Mouse (Mus musculus) midbrain, embryonic 16.5 days (tissue): Measurements from ENCODE around the gene Il34. TPM values are rescaled to one million over a fixed set of nuclear protein-coding genes. Genes with fewer than 3 reads are reported as not detected.
"Not testable (repeated sequence)": the region's sequence is repeated elsewhere in the genome, so short reads cannot be mapped to it uniquely, and the experiment has no call there.

Experiments used
- ATAC-seq: fragments of 200-750 bp; cut with Nextera tagmentation; 2 replicates; pipeline ENCODE4 v1.8.0; 2017; ENCODE audit warnings: moderate TSS enrichment
- H3K27ac ChIP-seq: fragments of 300-500 bp; sonication (generic); 2 replicates; pipeline ENCODE4 v1.5.1; 2014; ENCODE audit warnings: mild to moderate bottlenecking, low read length, mixed read lengths
- H3K27me3 ChIP-seq: fragments of 300-500 bp; sonication (generic); 2 replicates; pipeline ENCODE4 v1.6.1; 2014; ENCODE audit warnings: low read depth, low read length, mixed read lengths; ENCODE audit not compliant: control insufficient read depth, insufficient read depth
- H3K36me3 ChIP-seq: fragments of 300-500 bp; sonication (generic); 2 replicates; pipeline ENCODE4 v1.6.1; 2014; ENCODE audit warnings: mild to moderate bottlenecking, low read length, moderate library complexity, mixed read lengths; ENCODE audit not compliant: control insufficient read depth, insufficient read depth
- H3K4me1 ChIP-seq: fragments of 300-500 bp; sonication (generic); 2 replicates; pipeline ENCODE4 v1.6.1; 2014; ENCODE audit warnings: mild to moderate bottlenecking, low read length, mixed read lengths; ENCODE audit not compliant: control insufficient read depth, insufficient read depth
- H3K4me2 ChIP-seq: fragments of 300-500 bp; sonication (generic); 2 replicates; pipeline ENCODE4 v1.6.1; 2014; ENCODE audit warnings: mild to moderate bottlenecking, low read length, mixed read lengths
- H3K4me3 ChIP-seq: fragments of 300-500 bp; sonication (generic); 2 replicates; pipeline ENCODE4 v1.5.1; 2014; ENCODE audit warnings: low read depth, mild to moderate bottlenecking, low read length, moderate library complexity, mixed read lengths
- H3K9ac ChIP-seq: fragments of 300-500 bp; sonication (generic); 2 replicates; pipeline ENCODE4 v1.6.1; 2014; ENCODE audit warnings: low read depth, low read length, mixed read lengths
- H3K9me3 ChIP-seq: fragments of 300-500 bp; sonication (generic); replicated peaks from 2 replicates; pipeline ENCODE4 v1.6.1; 2014; ENCODE audit warnings: mild to moderate bottlenecking, low read length, mixed read lengths; ENCODE audit not compliant: control insufficient read depth, poor library complexity, severe bottlenecking
- WGBS: fragments of 180-500 bp; shearing (Covaris S2); extraction: QIAGEN DNeasy Blood & Tissue Kit; methylation state at CpG from one replicate; pipeline ENCODE4 v1.1.7; 2014; 5-methylcytosine and 5-hydroxymethylcytosine counted together
- polyA plus RNA-seq: library from polyadenylated mRNA; unstranded; fragments of >200 nt; fragmentation: Nextera tagmentation; extraction: Ambion mirVana; gene quantifications from 2 replicates; pipeline ENCODE4 v1.2.1, GENCODE M21; 2015

The Il34 gene
- polyA plus RNA-seq, 1 experiment from 2014 or later, result 7.7 TPM

- ATAC-seq, result no peak
- H3K9ac ChIP-seq, result no peak overlapping the region
- no peaks in the 10 kb centered on the region for H3K36me3 ChIP-seq
Observed at GRCm38 (mm10) chr8:110790270-110790669, 15.5 kb downstream of the Il34 start.

GRCm38 (mm10) chr8:110789571-110789970 lies 16.2 kb downstream of the Il34 start:
- Histone ChIP-seq H3K36me3 (no peaks in the 10 kb centered on the region), H3K27ac (no peak overlapping the region), H3K4me3 (no peak overlapping the region), H3K9ac (no peak overlapping the region), H3K4me1 (no peaks in the 10 kb centered on the region), H3K27me3 (no peaks in the 10 kb centered on the region), H3K9me3 (no peaks in the 10 kb centered on the region), H3K4me2 (no peak overlapping the region)
- no peak for ATAC-seq
- WGBS, result 65% methylated on average over 12 of the region's 12 CpGs

More at GRCm38 (mm10) chr8:110790270-110790669, 15.5 kb downstream of the Il34 start:
- no peak overlapping the region for H3K4me2 ChIP-seq
- no peaks in the 10 kb centered on the region for H3K4me1 ChIP-seq
- WGBS, result 76% methylated on average over 6 of the region's 6 CpGs
- no peak overlapping the region for H3K27ac ChIP-seq
- no peaks in the 10 kb centered on the region for H3K9me3 ChIP-seq
- H3K27me3 ChIP-seq, result no peaks in the 10 kb centered on the region
- no peak overlapping the region for H3K4me3 ChIP-seq

GRCm38 (mm10) chr8:110788981-110789380 lies 16.7 kb downstream of the Il34 start:
- no peak overlapping the region for H3K4me2 ChIP-seq
- H3K4me1 ChIP-seq, result no peaks in the 10 kb centered on the region
- H3K9me3 ChIP-seq, result no peaks in the 10 kb centered on the region
- WGBS, result 68% methylated on average over 12 of the region's 12 CpGs
- no peaks in the 10 kb centered on the region for H3K27me3 ChIP-seq
- H3K4me3 ChIP-seq, result no peak overlapping the region
- H3K36me3 ChIP-seq, result no peaks in the 10 kb centered on the region
- no peak for ATAC-seq
- no peak overlapping the region for H3K9ac ChIP-seq
- H3K27ac ChIP-seq, result no peak overlapping the region

DNA sequence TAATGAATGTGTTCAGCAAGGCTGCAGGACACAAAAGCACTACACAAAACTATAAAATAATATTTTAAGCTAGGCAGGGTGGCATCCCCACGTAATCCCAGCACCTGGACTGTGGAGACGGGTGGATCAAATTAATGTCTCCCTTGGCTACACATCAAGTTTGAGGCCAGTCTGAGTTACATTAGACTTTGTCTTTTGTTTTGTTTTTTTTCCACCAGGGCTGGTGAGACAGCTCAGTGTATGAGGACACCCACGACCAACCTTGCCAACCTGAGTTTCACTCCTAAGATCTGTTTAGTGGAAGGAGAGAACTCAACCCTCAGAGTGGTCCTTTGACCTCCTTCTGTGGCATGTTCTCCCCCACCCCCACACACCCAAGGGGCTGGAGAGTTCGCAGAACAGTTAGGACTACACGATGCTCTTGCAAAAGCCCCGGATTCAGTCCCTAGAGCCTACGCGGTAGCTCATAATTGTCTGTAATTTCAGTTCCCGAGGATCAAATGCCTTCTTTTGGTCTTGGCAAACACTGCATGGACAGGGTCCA lies 18.2 kb downstream of the Il34 start:
- Histone ChIP-seq H3K36me3 (no peaks in the 10 kb centered on the region), H3K4me1 (no peaks in the 10 kb centered on the region), H3K9me3 (no peaks in the 10 kb centered on the region), H3K9ac (no peak overlapping the region), H3K27me3 (no peaks in the 10 kb centered on the region), H3K27ac (no peak overlapping the region), H3K4me3 (no peak overlapping the region), H3K4me2 (no peak overlapping the region)
- no peak for ATAC-seq
- 90% methylated on average over 9 of the region's 9 CpGs for WGBS

DNA sequence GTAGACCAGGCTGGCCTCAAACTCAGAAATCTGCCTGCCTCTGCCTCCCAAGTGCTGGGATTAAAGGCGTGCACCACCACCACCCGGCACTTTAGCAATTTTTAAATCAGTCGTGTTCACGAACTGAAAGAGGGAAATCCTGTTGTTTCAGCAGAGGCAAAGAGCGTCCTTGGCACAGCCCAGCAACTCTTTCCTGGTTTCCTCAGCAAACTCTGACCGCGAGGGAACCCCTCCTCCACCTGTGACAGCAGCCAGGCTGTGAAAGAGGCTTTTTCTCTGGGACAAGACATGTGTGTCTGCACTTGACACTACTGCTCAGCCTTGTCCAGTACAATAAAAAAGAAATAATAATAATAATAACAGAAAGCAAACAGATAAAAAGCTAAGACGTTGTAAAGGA lies 18.8 kb downstream of the Il34 start:
- Histone ChIP-seq H3K4me1 (no peaks in the 10 kb centered on the region), H3K4me3 (no peak overlapping the region), H3K9me3 (no peaks in the 10 kb centered on the region), H3K36me3 (no peaks in the 10 kb centered on the region), H3K27me3 (no peaks in the 10 kb centered on the region), H3K27ac (no peak overlapping the region), H3K9ac (no peak overlapping the region), H3K4me2 (no peak overlapping the region)
- 84% methylated on average over 8 of the region's 8 CpGs for whole genome bisulfite sequencing
- no peak for ATAC-seq

- ATAC-seq, H3K9me3 ChIP-seq, H3K27ac ChIP-seq, H3K9ac ChIP-seq, H3K4me1 ChIP-seq, H3K27me3 ChIP-seq, H3K36me3 ChIP-seq, H3K4me2 ChIP-seq, H3K4me3 ChIP-seq: not testable (repeated sequence)
- 83% methylated on average over 7 of the region's 7 CpGs for WGBS
Observed at GRCm38 (mm10) chr8:110786501-110786900, 19.2 kb downstream of the Il34 start.

DNA sequence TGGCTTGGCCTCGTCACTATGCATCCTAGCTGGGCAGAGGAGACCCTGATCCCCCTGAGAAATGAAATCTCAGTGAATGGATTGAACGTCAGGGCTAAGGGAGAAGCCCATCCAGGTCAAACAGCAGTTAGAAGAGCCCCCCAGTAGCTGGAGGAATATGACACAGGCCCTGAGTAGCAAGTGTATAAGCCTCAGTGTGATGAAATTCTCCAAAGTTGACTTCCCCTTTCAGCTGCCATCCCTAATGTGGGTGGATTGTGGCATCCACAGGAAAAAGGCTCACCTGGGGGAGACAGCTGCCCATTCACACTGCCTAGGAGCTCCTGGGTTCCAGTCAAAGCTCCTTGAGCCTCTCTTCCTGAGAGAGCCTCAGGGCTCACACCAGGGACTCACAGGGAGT lies 20.4 kb downstream of the Il34 start:
- 63% methylated on average over 2 of the region's 2 CpGs for WGBS
- ATAC-seq, result no peak
- no peak overlapping the region for H3K4me2 ChIP-seq
- H3K27ac ChIP-seq, result no peak overlapping the region
- H3K36me3 ChIP-seq, result no peaks in the 10 kb centered on the region
- H3K9ac ChIP-seq, result no peak overlapping the region
- no peaks in the 10 kb centered on the region for H3K9me3 ChIP-seq
- no peak overlapping the region for H3K4me3 ChIP-seq
- no peaks in the 10 kb centered on the region for H3K27me3 ChIP-seq
- no peaks in the 10 kb centered on the region for H3K4me1 ChIP-seq

GRCm38 (mm10) chr8:110779924-110780718 lies 25.6 kb downstream of the Il34 start:
- H3K4me3 ChIP-seq, result no peak overlapping the region
- no peaks in the 10 kb centered on the region for H3K27me3 ChIP-seq
- H3K9ac ChIP-seq, result no peak overlapping the region
- no peak overlapping the region for H3K4me2 ChIP-seq
- H3K9me3 ChIP-seq, result no peaks in the 10 kb centered on the region
- WGBS, result 84% methylated on average over 13 of the region's 13 CpGs
- H3K4me1 ChIP-seq, result no peaks in the 10 kb centered on the region
- H3K27ac ChIP-seq, result no peak overlapping the region
- H3K36me3 ChIP-seq, result no peaks in the 10 kb centered on the region
- ATAC-seq, result no peak

- H3K4me1 ChIP-seq, result no peaks in the 10 kb centered on the region
- H3K4me2 ChIP-seq, result no peak overlapping the region
- no peaks in the 10 kb centered on the region for H3K9me3 ChIP-seq
- H3K27ac ChIP-seq, result no peak overlapping the region
- ATAC-seq, result no peak
- no peak overlapping the region for H3K4me3 ChIP-seq
- no peaks in the 10 kb centered on the region for H3K36me3 ChIP-seq
- 96% methylated on average over 3 of the region's 3 CpGs for WGBS
- no peak overlapping the region for H3K9ac ChIP-seq
- H3K27me3 ChIP-seq, result no peaks in the 10 kb centered on the region
Observed at GRCm38 (mm10) chr8:110776335-110776734, 29.4 kb downstream of the Il34 start.
